Mouse (Mus musculus) CH12.LX (cell line): ENCODE data around the gene Fermt3.

Experiments used
- CTCF ChIP-seq, 2 experiments: IDR thresholded peaks in 1 of 2; conservative IDR thresholded peaks in 1 of 2; 2 replicates each; pipeline ENCODE4 v1.5.1; 2011 to 2012; ENCODE audit warnings: low read depth in 2 of 2, low read length in 2 of 2, improper control_type of control experiment in 1 of 2, inconsistent platforms in 1 of 2, mild to moderate bottlenecking in 1 of 2, moderate library complexity in 1 of 2
- EP300 ChIP-seq: IDR thresholded peaks from 2 replicates; pipeline ENCODE4 v1.6.1; 2011; ENCODE audit warnings: low read length, improper control_type of control experiment
- ETS1 ChIP-seq: conservative IDR thresholded peaks from 2 replicates; pipeline ENCODE4 v1.6.1; 2012; ENCODE audit warnings: low read depth, mild to moderate bottlenecking, inconsistent platforms, low read length, improper control_type of control experiment, moderate library complexity
- IRF4 ChIP-seq: IDR thresholded peaks from 2 replicates; pipeline ENCODE4 v1.6.1; 2014; ENCODE audit warnings: low read depth, mild to moderate bottlenecking, inconsistent platforms, low read length, improper control_type of control experiment
- JUND ChIP-seq: conservative IDR thresholded peaks from 2 replicates; pipeline ENCODE4 v1.6.1; 2011; ENCODE audit warnings: low read depth, low read length, improper control_type of control experiment
- MAFK ChIP-seq: IDR thresholded peaks from 2 replicates; pipeline ENCODE4 v1.6.1; 2011; ENCODE audit warnings: low read length, improper control_type of control experiment; ENCODE audit not compliant: insufficient replicate concordance
- MAZ ChIP-seq: IDR thresholded peaks from 2 replicates; pipeline ENCODE4 v1.6.1; 2012; ENCODE audit warnings: low read depth, mild to moderate bottlenecking, inconsistent platforms, low read length, improper control_type of control experiment, moderate library complexity
- NELFE ChIP-seq: IDR thresholded peaks from 2 replicates; pipeline ENCODE4 v1.6.1; 2011; ENCODE audit warnings: low read depth, low read length, improper control_type of control experiment
- PAX5 ChIP-seq: IDR thresholded peaks from 2 replicates; pipeline ENCODE4 v1.6.1; 2012; ENCODE audit warnings: low read length, inconsistent platforms, mixed read lengths
- POLR2A ChIP-seq: IDR thresholded peaks from 2 replicates; pipeline ENCODE4 v1.6.1; 2011; ENCODE audit warnings: low read depth, mild to moderate bottlenecking, improper control_type of control experiment, low read length
- POLR2AphosphoS2 ChIP-seq: IDR thresholded peaks from 2 replicates; pipeline ENCODE4 v1.6.1; 2011; ENCODE audit warnings: low read depth, low read length, improper control_type of control experiment
- TBP ChIP-seq: conservative IDR thresholded peaks from 2 replicates; pipeline ENCODE4 v1.6.1; 2011; ENCODE audit warnings: low read depth, low read length, improper control_type of control experiment
- ZMIZ1 ChIP-seq: IDR thresholded peaks from 2 replicates; pipeline ENCODE4 v1.6.1; 2012; ENCODE audit warnings: low read depth, mild to moderate bottlenecking, inconsistent platforms, low read length, improper control_type of control experiment

GRCm38 (mm10) chr19:7044279-7044678 lies 25.0 kb upstream of the Fermt3 start:
- no peak for TF ChIP-seq PAX5
- no peak for TF ChIP-seq CTCF (conservative IDR thresholded peaks at IDR 0.05 in 1 of 2, IDR thresholded peaks at IDR 0.05 in 1 of 2; ENCODE audit: low read depth in 2 of 2, low read length in 2 of 2)
- TF ChIP-seq IRF4, result no peak
- TF ChIP-seq NELFE, result no peak
- no peak for TF ChIP-seq POLR2A
- TF ChIP-seq POLR2AphosphoS2, result no peak
- no peak for TF ChIP-seq ZMIZ1
- no peak for TF ChIP-seq MAZ
- TF ChIP-seq MAFK, result no peak
- no peak for TF ChIP-seq TBP
- no peak for TF ChIP-seq EP300
- TF ChIP-seq JUND, result no peak
- no peak for TF ChIP-seq ETS1
